Mouse (Mus musculus) urinary bladder, postnatal 14 days (tissue): ENCODE results near the gene Litaf.

Experiments used
- DNase-seq: peaks from one replicate; pipeline ENCODE4 v3.0.0; 2021; ENCODE audit warnings: low spot score

Litaf gene

GRCm38 (mm10) chr16:10955078-10955477 is 110.9 kb downstream of the Litaf start:
- no peak for DNase-seq

- DNase-seq, result no peak
Observed at GRCm38 (mm10) chr16:10952881-10953280, 113.1 kb downstream of the Litaf start.

- no peak for DNase-seq
Observed at GRCm38 (mm10) chr16:10952071-10952470, 113.9 kb downstream of the Litaf start.

- DNase-seq, result peak; percentile 65
Observed at GRCm38 (mm10) chr16:10951581-10951980, 114.4 kb downstream of the Litaf start.

GRCm38 (mm10) chr16:10950539-10950938 is 115.4 kb downstream of the Litaf start:
- no peak for DNase-seq

GRCm38 (mm10) chr16:10947724-10948123 is 118.2 kb downstream of the Litaf start:
- DNase-seq, result no peak

- DNase-seq, result no peak
Observed at GRCm38 (mm10) chr16:10945381-10946127, 120.4 kb downstream of the Litaf start.

GRCm38 (mm10) chr16:10944545-10944944 is 121.4 kb downstream of the Litaf start:
- DNase-seq, result no peak

GRCm38 (mm10) chr16:10943257-10943656 is 122.7 kb downstream of the Litaf start:
- DNase-seq, result no peak

GRCm38 (mm10) chr16:10940661-10941060 is 125.3 kb downstream of the Litaf start:
- DNase-seq, result no peak

GRCm38 (mm10) chr16:10939932-10940331 is 126.0 kb downstream of the Litaf start:
- no peak for DNase-seq

GRCm38 (mm10) chr16:10937497-10937896 is 128.5 kb downstream of the Litaf start:
- no peak for DNase-seq

- no peak for DNase-seq
Observed at GRCm38 (mm10) chr16:10936700-10937319, 129.1 kb downstream of the Litaf start.

- DNase-seq, result no peak
Observed at GRCm38 (mm10) chr16:10934047-10934446, 131.9 kb downstream of the Litaf start.

- no peak for DNase-seq
Observed at GRCm38 (mm10) chr16:10933372-10933771, 132.6 kb downstream of the Litaf start.

GRCm38 (mm10) chr16:10927026-10927425 is 138.9 kb downstream of the Litaf start:
- DNase-seq, result no peak

- DNase-seq, result no peak
Observed at GRCm38 (mm10) chr16:10925591-10926180, 140.3 kb downstream of the Litaf start.

- DNase-seq, result no peak
Observed at GRCm38 (mm10) chr16:10923561-10923960, 142.4 kb downstream of the Litaf start.

GRCm38 (mm10) chr16:10919856-10920255 is 146.1 kb downstream of the Litaf start:
- DNase-seq, result no peak

- DNase-seq, result no peak
Observed at GRCm38 (mm10) chr16:10916271-10916670, 149.7 kb downstream of the Litaf start.

- DNase-seq, result no peak
Observed at GRCm38 (mm10) chr16:10915066-10915465, 150.9 kb downstream of the Litaf start.

GRCm38 (mm10) chr16:10911061-10911460 is 154.9 kb downstream of the Litaf start:
- no peak for DNase-seq

- DNase-seq, result no peak
Observed at GRCm38 (mm10) chr16:10910541-10910940, 155.4 kb downstream of the Litaf start.
